Mouse (Mus musculus): Measurements from ENCODE around the gene Dnase2b. TPM values are rescaled to one million over a fixed set of nuclear protein-coding genes. Genes with fewer than 3 reads are reported as not detected.

Dnase2b gene
- polyA plus RNA-seq, 1 experiment from 2014 or later, result not detected

- no peaks in the 10 kb centered on the region for H3K36me3 ChIP-seq (ENCODE audit: control insufficient read depth, insufficient read depth, low read length)
- H3K27me3 ChIP-seq (ENCODE audit: control insufficient read depth, insufficient read depth, low read length), result no peaks in the 10 kb centered on the region
- no peak overlapping the region for H3K4me3 ChIP-seq (ENCODE audit: low read depth, low read length)
- no peak overlapping the region for H3K27ac ChIP-seq (ENCODE audit: low read depth, low read length)
- H3K4me1 ChIP-seq (replicated peaks; ENCODE audit: control insufficient read depth, insufficient read depth, low read length), result no peaks in the 10 kb centered on the region
- 78% methylated on average over 7 of the region's 7 CpGs for WGBS
- no peak for DNase-seq (ENCODE audit: low spot score)
- H3K9ac ChIP-seq (ENCODE audit: low read depth, low read length), result no peak overlapping the region
- no peak for ATAC-seq (ENCODE audit: low FRiP score)
- H3K9me3 ChIP-seq (ENCODE audit: control insufficient read depth, low read length), result no peaks in the 10 kb centered on the region
- no peak overlapping the region for H3K4me2 ChIP-seq (replicated peaks; ENCODE audit: low read depth, low read length)
Observed at GRCm38 (mm10) chr3:146591159-146591558, 24.2 kb downstream of the Dnase2b start.

DNA sequence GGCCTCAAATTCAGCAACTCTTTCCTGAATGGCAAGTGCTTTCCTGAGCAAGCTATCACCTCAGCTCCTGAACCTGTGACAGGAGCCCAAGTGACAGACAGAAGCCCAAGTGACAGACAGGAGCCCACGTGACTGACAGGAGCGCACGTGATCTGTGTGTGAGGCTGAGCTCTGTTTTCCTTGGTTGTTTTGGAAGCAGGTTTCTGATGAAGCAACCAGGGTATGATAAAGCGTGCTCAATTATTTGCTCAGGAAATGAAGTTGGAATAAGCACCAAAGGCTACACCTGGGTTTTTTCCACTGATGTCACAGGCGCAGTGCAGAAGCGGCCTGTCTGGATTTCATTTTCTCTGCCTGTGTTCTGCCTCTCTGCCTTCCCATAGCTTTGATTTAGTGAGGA is 25.9 kb downstream of the Dnase2b start:
- DNase-seq (ENCODE audit: low spot score) (no peak), ATAC-seq (ENCODE audit: low FRiP score) (no peak)
- 92% methylated on average over 6 of the region's 6 CpGs for WGBS
- H3K9me3 ChIP-seq (ENCODE audit: control insufficient read depth, low read length), result no peaks in the 10 kb centered on the region
- no peak overlapping the region for H3K9ac ChIP-seq (ENCODE audit: low read depth, low read length)
- no peak overlapping the region for H3K27ac ChIP-seq (ENCODE audit: low read depth, low read length)
- H3K36me3 ChIP-seq (ENCODE audit: control insufficient read depth, insufficient read depth, low read length), result no peaks in the 10 kb centered on the region
- no peak overlapping the region for H3K4me2 ChIP-seq (replicated peaks; ENCODE audit: low read depth, low read length)
- H3K4me3 ChIP-seq (ENCODE audit: low read depth, low read length), result no peak overlapping the region
- no peaks in the 10 kb centered on the region for H3K4me1 ChIP-seq (replicated peaks; ENCODE audit: control insufficient read depth, insufficient read depth, low read length)
- H3K27me3 ChIP-seq (ENCODE audit: control insufficient read depth, insufficient read depth, low read length), result no peaks in the 10 kb centered on the region

DNA sequence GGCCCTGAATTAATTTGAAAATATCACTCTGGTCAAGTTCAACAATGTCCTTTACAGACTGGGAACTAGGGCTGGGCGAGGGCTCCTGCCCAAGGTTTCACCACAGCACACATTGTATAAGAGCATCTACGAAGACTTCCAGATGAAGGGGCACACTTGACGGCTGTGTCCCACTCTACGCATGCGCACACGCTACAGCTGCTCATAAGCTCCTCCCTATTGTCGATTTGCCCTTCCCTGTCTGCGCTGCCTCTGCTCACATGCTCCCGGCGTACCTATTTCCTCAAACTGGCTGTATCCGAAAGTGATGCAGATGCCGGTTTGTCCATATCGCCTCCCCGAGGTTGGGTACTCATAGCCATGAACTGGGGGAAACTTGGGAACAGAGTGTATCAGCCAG is 28.8 kb downstream of the Dnase2b start:
- no peak overlapping the region for H3K27ac ChIP-seq (ENCODE audit: low read depth, low read length)
- no peak for DNase-seq (ENCODE audit: low spot score)
- H3K9me3 ChIP-seq (ENCODE audit: control insufficient read depth, low read length), result no peaks in the 10 kb centered on the region
- no peak overlapping the region for H3K9ac ChIP-seq (ENCODE audit: low read depth, low read length)
- 94% methylated on average over 14 of the region's 14 CpGs for WGBS
- no peaks in the 10 kb centered on the region for H3K4me1 ChIP-seq (replicated peaks; ENCODE audit: control insufficient read depth, insufficient read depth, low read length)
- H3K36me3 ChIP-seq (ENCODE audit: control insufficient read depth, insufficient read depth, low read length), result no peaks in the 10 kb centered on the region
- no peaks in the 10 kb centered on the region for H3K27me3 ChIP-seq (ENCODE audit: control insufficient read depth, insufficient read depth, low read length)
- no peak for ATAC-seq (ENCODE audit: low FRiP score)
- no peak overlapping the region for H3K4me2 ChIP-seq (replicated peaks; ENCODE audit: low read depth, low read length)
- no peak overlapping the region for H3K4me3 ChIP-seq (ENCODE audit: low read depth, low read length)

DNA sequence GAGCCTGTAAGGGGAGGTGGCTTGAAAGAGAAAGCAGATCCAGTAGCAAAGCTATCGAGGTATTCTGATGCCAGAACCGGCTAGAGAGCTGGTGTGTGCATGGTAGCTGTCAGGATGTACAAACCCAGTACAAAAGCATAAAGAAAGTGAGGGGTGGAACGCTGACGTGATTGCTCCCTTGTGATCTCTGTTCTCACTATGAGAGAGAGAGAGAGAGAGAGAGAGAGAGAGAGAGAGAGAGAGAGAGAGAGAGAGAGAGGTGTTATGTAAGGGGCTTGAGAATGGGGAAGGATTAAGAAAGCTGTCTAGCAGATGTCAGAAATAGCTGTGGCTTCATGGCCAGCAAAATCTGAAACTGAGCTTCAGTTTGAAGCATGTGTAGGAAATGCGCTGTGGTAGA is 31.5 kb downstream of the Dnase2b start:
- no peak for ATAC-seq (ENCODE audit: low FRiP score)
- 73% methylated on average over 5 of the region's 5 CpGs for WGBS
- H3K9ac ChIP-seq (ENCODE audit: low read depth, low read length), result no peak overlapping the region

GRCm38 (mm10) chr3:146583478-146583877 is 31.9 kb downstream of the Dnase2b start:
- ATAC-seq (ENCODE audit: low FRiP score) (no peak), DNase-seq (ENCODE audit: low spot score) (no peak)
- no peak overlapping the region for H3K9ac ChIP-seq (ENCODE audit: low read depth, low read length)
- no peak overlapping the region for H3K27ac ChIP-seq (ENCODE audit: low read depth, low read length)
- H3K4me1 ChIP-seq (replicated peaks; ENCODE audit: control insufficient read depth, insufficient read depth, low read length), result no peaks in the 10 kb centered on the region
- H3K9me3 ChIP-seq (ENCODE audit: control insufficient read depth, low read length), result no peaks in the 10 kb centered on the region
- H3K4me2 ChIP-seq (replicated peaks; ENCODE audit: low read depth, low read length), result no peak overlapping the region
- 89% methylated on average over 4 of the region's 4 CpGs for WGBS
- H3K27me3 ChIP-seq (ENCODE audit: control insufficient read depth, insufficient read depth, low read length), result no peaks in the 10 kb centered on the region
- H3K4me3 ChIP-seq (ENCODE audit: low read depth, low read length), result no peak overlapping the region
- H3K36me3 ChIP-seq (ENCODE audit: control insufficient read depth, insufficient read depth, low read length), result no peaks in the 10 kb centered on the region

More for the DNA sequence above, 31.5 kb downstream of the Dnase2b start:
- H3K9me3 ChIP-seq (ENCODE audit: control insufficient read depth, low read length), result no peaks in the 10 kb centered on the region
- no peak overlapping the region for H3K4me2 ChIP-seq (replicated peaks; ENCODE audit: low read depth, low read length)
- DNase-seq (ENCODE audit: low spot score), result no peak
- no peaks in the 10 kb centered on the region for H3K27me3 ChIP-seq (ENCODE audit: control insufficient read depth, insufficient read depth, low read length)
- H3K36me3 ChIP-seq (ENCODE audit: control insufficient read depth, insufficient read depth, low read length), result no peaks in the 10 kb centered on the region
- no peak overlapping the region for H3K27ac ChIP-seq (ENCODE audit: low read depth, low read length)
- H3K4me1 ChIP-seq (replicated peaks; ENCODE audit: control insufficient read depth, insufficient read depth, low read length), result no peaks in the 10 kb centered on the region
- H3K4me3 ChIP-seq (ENCODE audit: low read depth, low read length), result no peak overlapping the region

DNA sequence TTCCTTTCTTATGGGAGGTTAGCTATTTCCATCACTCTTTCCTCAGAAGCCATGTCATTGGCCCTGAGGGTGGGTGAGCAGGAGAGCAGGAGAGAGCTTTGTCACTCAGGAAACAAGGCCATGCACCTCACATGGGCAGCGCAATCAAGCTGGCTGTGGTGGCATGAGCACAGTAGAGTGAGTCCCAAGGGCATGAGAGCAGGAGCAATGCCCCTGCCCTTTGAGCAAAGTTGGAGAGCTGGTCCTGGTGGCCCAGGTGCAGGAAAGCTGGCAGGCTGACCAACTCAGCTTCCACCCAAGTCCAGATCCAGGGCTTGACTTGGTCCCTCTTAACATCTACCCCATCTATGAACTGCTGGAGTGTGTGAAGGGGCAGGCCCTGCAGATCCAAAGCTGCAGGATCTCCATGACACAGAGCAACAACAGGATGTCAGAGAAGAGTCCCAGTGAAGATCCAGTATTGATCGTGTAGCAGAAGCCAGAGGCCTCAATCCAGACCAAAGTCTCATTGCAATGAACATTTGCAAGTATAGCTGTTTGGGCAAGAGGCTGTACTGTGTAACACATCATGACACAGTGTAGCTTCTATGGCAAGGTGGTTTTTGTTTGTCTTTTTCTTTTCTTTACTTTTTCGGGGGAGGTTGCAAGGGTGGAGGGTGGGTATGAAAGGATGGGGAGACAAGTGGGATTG is 35.2 kb downstream of the Dnase2b start:
- no peaks in the 10 kb centered on the region for H3K9me3 ChIP-seq (ENCODE audit: control insufficient read depth, low read length)
- no peak overlapping the region for H3K4me3 ChIP-seq (ENCODE audit: low read depth, low read length)
- H3K9ac ChIP-seq (ENCODE audit: low read depth, low read length), result no peak overlapping the region
- H3K36me3 ChIP-seq (ENCODE audit: control insufficient read depth, insufficient read depth, low read length), result no peaks in the 10 kb centered on the region
- H3K4me1 ChIP-seq (replicated peaks; ENCODE audit: control insufficient read depth, insufficient read depth, low read length), result no peaks in the 10 kb centered on the region
- no peak for ATAC-seq (ENCODE audit: low FRiP score)
- no peak overlapping the region for H3K27ac ChIP-seq (ENCODE audit: low read depth, low read length)
- WGBS, result 92% methylated on average over 3 of the region's 3 CpGs
- no peaks in the 10 kb centered on the region for H3K27me3 ChIP-seq (ENCODE audit: control insufficient read depth, insufficient read depth, low read length)
- H3K4me2 ChIP-seq (replicated peaks; ENCODE audit: low read depth, low read length), result no peak overlapping the region
- DNase-seq (ENCODE audit: low spot score), result no peak

DNA sequence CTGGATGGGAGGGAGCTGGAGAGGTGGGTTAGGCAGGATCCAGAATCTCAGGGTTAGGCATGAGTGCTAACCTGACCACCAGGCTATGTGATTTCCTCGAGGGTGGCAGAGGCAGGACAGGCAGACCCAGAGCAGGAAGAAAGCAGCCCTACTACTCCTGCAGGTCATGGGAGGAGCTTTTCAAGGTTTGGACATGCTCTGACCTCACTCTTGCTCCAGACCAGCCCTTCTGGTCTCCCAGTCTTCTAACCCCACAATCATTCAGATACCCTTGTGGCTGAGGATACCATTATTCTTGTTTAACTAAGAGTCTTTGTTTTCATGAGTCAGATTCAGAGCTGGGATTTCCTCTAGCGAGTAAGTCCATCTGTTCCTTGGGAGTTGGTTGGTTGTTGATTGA is 37.8 kb downstream of the Dnase2b start:
- H3K9ac ChIP-seq (ENCODE audit: low read depth, low read length), result no peak overlapping the region

DNA sequence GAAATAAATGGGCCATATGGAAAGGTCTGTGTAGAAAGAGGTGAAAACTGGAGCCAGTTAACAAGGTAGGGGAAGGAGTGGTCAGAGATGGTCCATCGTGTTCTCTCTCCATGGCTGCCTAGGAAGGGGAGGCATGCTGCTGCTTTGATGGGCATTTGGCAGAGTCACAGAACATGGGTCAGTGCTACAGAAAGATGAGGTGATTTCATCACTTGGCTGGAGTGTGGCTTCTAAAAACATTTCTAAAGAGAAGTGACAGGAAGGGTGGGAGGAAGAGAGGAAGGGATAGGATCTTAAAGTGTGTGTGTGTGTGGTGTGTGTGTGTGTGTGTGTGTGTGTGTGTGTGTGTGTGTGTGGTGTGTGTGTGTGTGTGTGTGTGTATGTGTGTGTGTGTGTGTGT is 44.1 kb downstream of the Dnase2b start:
- Histone ChIP-seq H3K36me3 (ENCODE audit: control insufficient read depth, insufficient read depth, low read length) (no peaks in the 10 kb centered on the region), H3K27ac (ENCODE audit: low read depth, low read length) (no peak overlapping the region), H3K4me3 (ENCODE audit: low read depth, low read length) (no peak overlapping the region), H3K9me3 (ENCODE audit: control insufficient read depth, low read length) (no peaks in the 10 kb centered on the region), H3K4me2 (replicated peaks; ENCODE audit: low read depth, low read length) (no peak overlapping the region), H3K9ac (ENCODE audit: low read depth, low read length) (no peak overlapping the region), H3K27me3 (ENCODE audit: control insufficient read depth, insufficient read depth, low read length) (no peaks in the 10 kb centered on the region), H3K4me1 (replicated peaks; ENCODE audit: control insufficient read depth, insufficient read depth, low read length) (no peaks in the 10 kb centered on the region)
- 68% methylated on average over 1 of the region's 1 CpGs for WGBS
- ATAC-seq (ENCODE audit: low FRiP score), result no peak
- DNase-seq (ENCODE audit: low spot score), result no peak

More for the DNA sequence above, 37.8 kb downstream of the Dnase2b start:
- no peak overlapping the region for H3K4me3 ChIP-seq (ENCODE audit: low read depth, low read length)
- no peak for DNase-seq (ENCODE audit: low spot score)
- no peak overlapping the region for H3K27ac ChIP-seq (ENCODE audit: low read depth, low read length)
- no peaks in the 10 kb centered on the region for H3K4me1 ChIP-seq (replicated peaks; ENCODE audit: control insufficient read depth, insufficient read depth, low read length)
- WGBS, result 76% methylated on average over 2 of the region's 2 CpGs
- no peaks in the 10 kb centered on the region for H3K36me3 ChIP-seq (ENCODE audit: control insufficient read depth, insufficient read depth, low read length)
- H3K27me3 ChIP-seq (ENCODE audit: control insufficient read depth, insufficient read depth, low read length), result no peaks in the 10 kb centered on the region
- ATAC-seq (ENCODE audit: low FRiP score), result no peak
- no peaks in the 10 kb centered on the region for H3K9me3 ChIP-seq (ENCODE audit: control insufficient read depth, low read length)
- H3K4me2 ChIP-seq (replicated peaks; ENCODE audit: low read depth, low read length), result no peak overlapping the region

DNA sequence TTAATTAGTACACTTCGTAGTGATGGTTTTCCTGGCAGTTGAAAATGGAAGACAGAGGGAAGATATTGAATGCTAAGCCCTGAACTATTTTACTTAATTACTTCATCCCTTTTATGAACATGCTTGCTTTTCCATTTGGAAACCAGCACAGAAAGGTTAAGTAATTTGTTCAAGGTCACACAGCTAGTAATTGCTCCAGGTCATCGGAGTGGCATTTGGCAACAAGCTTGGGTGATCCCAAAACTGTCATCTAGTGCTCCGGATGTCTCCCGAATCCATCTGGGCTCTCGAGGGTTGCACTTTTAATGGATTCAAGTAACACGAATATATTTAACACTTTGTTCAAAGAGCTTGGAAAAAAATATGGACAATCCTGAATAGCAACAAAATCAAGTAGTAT is 44.5 kb downstream of the Dnase2b start:
- H3K9ac ChIP-seq (ENCODE audit: low read depth, low read length), result no peak overlapping the region
- H3K27ac ChIP-seq (ENCODE audit: low read depth, low read length), result no peak overlapping the region
- no peaks in the 10 kb centered on the region for H3K9me3 ChIP-seq (ENCODE audit: control insufficient read depth, low read length)
- H3K4me3 ChIP-seq (ENCODE audit: low read depth, low read length), result no peak overlapping the region
- no peaks in the 10 kb centered on the region for H3K27me3 ChIP-seq (ENCODE audit: control insufficient read depth, insufficient read depth, low read length)
- no peak overlapping the region for H3K4me2 ChIP-seq (replicated peaks; ENCODE audit: low read depth, low read length)
- ATAC-seq (ENCODE audit: low FRiP score) (no peak), DNase-seq (ENCODE audit: low spot score) (no peak)
- WGBS, result 85% methylated on average over 6 of the region's 6 CpGs
- H3K4me1 ChIP-seq (replicated peaks; ENCODE audit: control insufficient read depth, insufficient read depth, low read length), result no peaks in the 10 kb centered on the region
- H3K36me3 ChIP-seq (ENCODE audit: control insufficient read depth, insufficient read depth, low read length), result no peaks in the 10 kb centered on the region

Measured in hindbrain, embryonic 11.5 days (tissue).